Comparison of ENCODE assay signal across 9 mouse cellular contexts in the genomic region with DNA sequence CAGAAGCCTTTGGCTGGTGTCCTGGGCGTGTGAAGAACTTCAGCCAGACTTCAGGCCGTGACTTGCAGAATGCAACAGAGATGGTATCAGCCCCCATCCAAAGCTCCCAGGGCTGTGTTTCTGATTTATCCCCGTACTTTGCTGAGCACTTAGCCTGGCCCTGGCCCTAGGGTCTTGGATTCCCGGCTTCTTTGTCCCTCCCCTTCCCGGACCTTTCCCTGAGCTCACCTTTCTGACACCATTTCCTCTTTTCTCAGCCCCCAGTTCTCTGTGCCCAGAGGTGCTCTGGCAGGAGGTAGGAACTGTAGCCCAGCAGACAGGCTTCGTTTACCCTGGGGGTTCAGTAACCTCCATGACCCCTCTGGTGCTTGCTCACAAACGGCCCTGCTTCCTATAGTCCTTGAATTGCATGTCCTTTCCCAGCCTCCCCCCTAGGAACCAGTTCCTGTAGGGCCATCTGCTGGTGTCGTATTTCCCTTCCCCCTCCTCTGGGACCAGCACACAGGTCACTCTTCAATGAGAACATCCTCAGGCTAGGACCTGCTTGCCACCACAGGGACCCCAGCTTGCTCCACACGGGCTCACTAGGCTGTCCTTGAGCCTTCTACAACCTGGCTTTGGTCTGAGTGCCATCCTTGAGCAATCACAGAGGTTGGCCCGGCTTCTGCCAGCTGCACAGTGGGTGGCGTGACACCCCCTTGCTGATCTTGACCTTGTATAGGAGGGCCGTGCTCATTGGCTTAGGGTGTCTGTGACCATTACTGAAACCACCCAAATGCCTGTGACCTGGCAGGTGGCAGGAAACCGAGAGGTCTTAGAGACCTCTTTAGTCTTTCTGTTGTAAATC. TPM values are rescaled to one million over a fixed set of nuclear protein-coding genes. Genes with fewer than 3 reads are reported as not detected.
DNase-seq lines count a peak whose midpoint lies in the region; ATAC-seq lines count a peak whose summit lies in the region.
"Had no signal": no experiment of that assay in that cellular context is flagged by ENCODE, and none has a peak within 500 bp of the region (broad histone marks: within the 10 kb centered on the region; RNA-seq: fewer than 3 reads in every experiment).

No protein-coding gene starts in this region.

- peak overlapping the region; percentile 66 for H3K4me2 ChIP-seq in heart, embryonic 14.5 days (ENCODE audit: low read length)
- H3K4me2 ChIP-seq in midbrain, embryonic 16.5 days (ENCODE audit: low read length) = peak overlapping the region; percentile 13; the same call in 1 of the 2 replicates

- H3K9ac ChIP-seq in heart, embryonic 14.5 days (ENCODE audit: low read length) = peak overlapping the region; percentile 65
- peak overlapping the region; percentile 53 for H3K9ac ChIP-seq in midbrain, embryonic 16.5 days (ENCODE audit: low read depth, low read length)

- intact Hi-C loops in left cerebral cortex, postnatal 10 days (cut with DNase I) = no loop called here

- no peaks in the 10 kb centered on the region for H3K27me3 ChIP-seq in heart, embryonic 14.5 days (ENCODE audit: control insufficient read depth, insufficient read depth, low read length)
- H3K27me3 ChIP-seq in midbrain, embryonic 16.5 days (ENCODE audit: control insufficient read depth, insufficient read depth, low read depth, low read length) = no peaks in the 10 kb centered on the region
- H3K27me3 ChIP-seq: Patski had no signal

- 34% methylated on average over 13 of the region's 13 CpGs for WGBS in heart, embryonic 14.5 days
- WGBS in midbrain, embryonic 16.5 days = 42% methylated on average over 13 of the region's 13 CpGs

- peak overlapping the region; percentile 95 to 98 for H3K27ac ChIP-seq in heart, embryonic 14.5 days (replicated peaks in 1 of 2; ENCODE audit: control insufficient read depth in 1 of 2, insufficient read depth in 1 of 2, low read depth in 2 of 2, low read length in 2 of 2)
- H3K27ac ChIP-seq in midbrain, embryonic 16.5 days (ENCODE audit: low read length) = peak overlapping the region; percentile 92

- peaks cover 66 to 79% of the 10 kb centered on the region in 2 experiments for H3K4me1 ChIP-seq in heart, embryonic 14.5 days (ENCODE audit: control insufficient read depth in 2 of 2, insufficient read depth in 2 of 2, low read length in 2 of 2)
- H3K4me1 ChIP-seq in midbrain, embryonic 16.5 days (ENCODE audit: control insufficient read depth, insufficient read depth, low read length) = peaks cover 51% of the 10 kb centered on the region

- peaks cover 17% of the 10 kb centered on the region; the same call in 1 of the 2 replicates for H3K36me3 ChIP-seq in heart, embryonic 14.5 days (ENCODE audit: control insufficient read depth, insufficient read depth, low read length)
- H3K36me3 ChIP-seq in midbrain, embryonic 16.5 days (ENCODE audit: control insufficient read depth, insufficient read depth, low read length) = peaks cover 4% of the 10 kb centered on the region; the same call in 1 of the 2 replicates

- peak overlapping the region in 1 of 2 experiments; percentile 8; a peak in 1 of 4 replicates for H3K4me3 ChIP-seq in heart, embryonic 14.5 days (ENCODE audit: control insufficient read depth in 1 of 2, insufficient read depth in 1 of 2, low read depth in 1 of 2, low read length in 2 of 2)
- H3K4me3 ChIP-seq in midbrain, embryonic 16.5 days (ENCODE audit: low read depth, low read length) = no peak overlapping the region

- no peak for DNase-seq in cerebellum, postnatal 4 days (ENCODE audit: low spot score in 2 of 2)
- peak; percentile 36 for DNase-seq in Muller cell, postnatal 12 days (ENCODE audit: inconsistent ontology term)
- peak; percentile 65 for DNase-seq in embryo, embryonic 10.5 days (ENCODE audit: low spot score)
- DNase-seq in kidney, postnatal 4 days = peak; percentile 44 to 62
- no peak for DNase-seq in left cerebral cortex, postnatal 10 days (ENCODE audit: extremely low spot score in 1 of 2, low spot score in 2 of 2)

- peak; percentile 1; the same call in 1 of the 2 replicates for ATAC-seq in cerebellum, adult (ENCODE audit: insufficient number of reproducible peaks, low FRiP score, low TSS enrichment)
- no peak for ATAC-seq in heart, embryonic 14.5 days (ENCODE audit: insufficient number of reproducible peaks, insufficient read depth, low FRiP score, low read depth)
- ATAC-seq in midbrain, embryonic 16.5 days = no peak

- no peaks in the 10 kb centered on the region for H3K9me3 ChIP-seq in heart, embryonic 14.5 days (ENCODE audit: control insufficient read depth, low read length)
- H3K9me3 ChIP-seq in midbrain, embryonic 16.5 days (replicated peaks; ENCODE audit: control insufficient read depth, low read length, poor library complexity, severe bottlenecking) = no peaks in the 10 kb centered on the region

RNA-seq across cellular contexts. Expression of a gene that starts 26.0 kb away (rescaled TPM):
- polyA plus RNA-seq in heart, embryonic 14.5 days (2014; fragmentation: Nextera tagmentation; extraction: Ambion mirVana) = 18.5 and 19.2 TPM in 2 replicates
- 14.7 and 16.5 TPM in 2 replicates for polyA plus RNA-seq in midbrain, embryonic 16.5 days (2015; fragmentation: Nextera tagmentation; extraction: Ambion mirVana)
- total RNA-seq in left cerebral cortex, postnatal 10 days (2021) = 10 to 100 TPM; 10.7 to 12.4 TPM

RNA-seq across cellular contexts. Expression of a gene that starts 28.6 kb away (rescaled TPM):
- polyA plus RNA-seq in heart, embryonic 14.5 days (2014; fragmentation: Nextera tagmentation; extraction: Ambion mirVana) = 1.7 and 2.8 TPM in 2 replicates
- 2.0 and 2.2 TPM in 2 replicates for polyA plus RNA-seq in midbrain, embryonic 16.5 days (2015; fragmentation: Nextera tagmentation; extraction: Ambion mirVana)
- 1 to 10 TPM; 3.4 to 3.8 TPM for total RNA-seq in left cerebral cortex, postnatal 10 days (2021)

RNA-seq across cellular contexts. Expression of a gene that starts 44.9 kb away (rescaled TPM):
- polyA plus RNA-seq in heart, embryonic 14.5 days (2014; fragmentation: Nextera tagmentation; extraction: Ambion mirVana) = 1.1 and 1.8 TPM in 2 replicates
- 13.4 and 14.6 TPM in 2 replicates for polyA plus RNA-seq in midbrain, embryonic 16.5 days (2015; fragmentation: Nextera tagmentation; extraction: Ambion mirVana)
- 1 to 10 TPM; 6.5 to 8.1 TPM for total RNA-seq in left cerebral cortex, postnatal 10 days (2021)

Comparison
In these comparisons a context has a peak if more than half of its experiments do, and no peak if none do; other contexts are left out.
1. DNase-seq: peak in Muller cell, postnatal 12 days (single experiment), embryo, embryonic 10.5 days (single experiment) and kidney, postnatal 4 days (2 of 2); none in cerebellum, postnatal 4 days (0 of 2) and left cerebral cortex, postnatal 10 days (0 of 2).